Mouse (Mus musculus) ES-E14 (cell line): ENCODE measurements around the gene Rdh12. TPM values are rescaled to one million over a fixed set of nuclear protein-coding genes. Genes with fewer than 3 reads are reported as not detected.

Source experiments
- DNase-seq: peaks from one replicate; pipeline ENCODE4 v3.0.0-alpha.2; 2013; ENCODE audit warnings: low read depth, low spot score
- H3K27ac ChIP-seq: 2 replicates; pipeline ENCODE4 v1.5.1; 2012; ENCODE audit warnings: low read depth, mild to moderate bottlenecking, low read length, moderate library complexity, mixed read lengths; ENCODE audit not compliant: poor library complexity, insufficient read depth, severe bottlenecking
- H3K36me3 ChIP-seq: 2 replicates; pipeline ENCODE4 v1.6.1; 2012; ENCODE audit warnings: mild to moderate bottlenecking, low read length, moderate library complexity, mixed read lengths; ENCODE audit not compliant: control insufficient read depth, poor library complexity, insufficient read depth, severe bottlenecking
- H3K4me1 ChIP-seq, 2 experiments: fragments of 150-350 bp in 1 of 2; sonication (generic) in 1 of 2; 2 replicates each; pipeline ENCODE4 v1.6.1; 2012; ENCODE audit warnings: low read length in 2 of 2, mild to moderate bottlenecking in 1 of 2, mixed read lengths in 1 of 2; ENCODE audit not compliant: control insufficient read depth in 2 of 2, insufficient read depth in 2 of 2, poor library complexity in 1 of 2
- H3K4me3 ChIP-seq, 2 experiments: fragments of 150-350 bp in 1 of 2; sonication (generic) in 1 of 2; 2 replicates each; pipeline ENCODE4 v1.5.1; 2012; ENCODE audit warnings: low read length in 2 of 2, low read depth in 1 of 2, mild to moderate bottlenecking in 1 of 2, mixed read lengths in 1 of 2; ENCODE audit not compliant: insufficient read depth in 1 of 2, poor library complexity in 1 of 2, severe bottlenecking in 1 of 2
- H3K9ac ChIP-seq: 2 replicates; pipeline ENCODE4 v1.6.1; 2012; ENCODE audit warnings: low read depth, mild to moderate bottlenecking, low read length, mixed read lengths; ENCODE audit not compliant: poor library complexity, insufficient read depth, severe bottlenecking
- H3K9me3 ChIP-seq: fragments of 150-350 bp; sonication (generic); 2 replicates; pipeline ENCODE4 v1.6.1; 2012; ENCODE audit warnings: low read depth, mild to moderate bottlenecking, low read length; ENCODE audit not compliant: control insufficient read depth, insufficient read depth
- CHD2 ChIP-seq: IDR thresholded peaks from 2 replicates; pipeline ENCODE4 v1.6.1; 2014; ENCODE audit warnings: mild to moderate bottlenecking, low read depth, low read length, inconsistent platforms
- HCFC1 ChIP-seq: IDR thresholded peaks from 2 replicates; pipeline ENCODE4 v1.6.1; 2012; ENCODE audit warnings: low read length, inconsistent platforms, borderline replicate concordance; ENCODE audit not compliant: insufficient read depth
- MAFK ChIP-seq: IDR thresholded peaks from 2 replicates; pipeline ENCODE4 v1.6.1; 2014; ENCODE audit warnings: mild to moderate bottlenecking, low read depth, low read length, inconsistent platforms; ENCODE audit not compliant: insufficient read depth
- ZC3H11A ChIP-seq: IDR thresholded peaks from 2 replicates; pipeline ENCODE4 v1.6.1; 2012; ENCODE audit warnings: low read depth, mild to moderate bottlenecking, inconsistent platforms, low read length, borderline replicate concordance
- ZNF384 ChIP-seq: IDR thresholded peaks from 2 replicates; pipeline ENCODE4 v1.6.1; 2012; ENCODE audit warnings: low read depth, low read length, inconsistent platforms
- in situ Hi-C, 2 experiments: fragments of 600-800 bp; cut with MboI; formaldehyde crosslinking; loops; one replicate each; pipeline ENCODE4 v1.15.1; 2025; ENCODE audit warnings: low sequenced_read_pairs in 2 of 2, inconsistent platforms in 1 of 2; ENCODE audit not compliant: unreplicated experiment in 2 of 2
- total RNA-seq: library from RNA; depleted of rRNA; stranded (reverse); fragments of 300-350 nt; gene quantifications from 2 replicates; pipeline ENCODE4 v1.2.3, GENCODE M21; 2012; rRNA removed

Gene Rdh12
- total RNA-seq, 1 experiment = 1.2 TPM

- Histone ChIP-seq H3K9me3 (no peaks in the 10 kb centered on the region), H3K9ac (no peak overlapping the region), H3K27ac (no peak overlapping the region), H3K4me1 (no peaks in the 10 kb centered on the region), H3K4me3 (no peak overlapping the region), H3K36me3 (peaks cover 29% of the 10 kb centered on the region)
- DNase-seq = no peak
- in situ Hi-C loops = no loop called here
- TF ChIP-seq ZNF384 = no peak
- TF ChIP-seq HCFC1 = no peak
- TF ChIP-seq ZC3H11A = no peak
- no peak for TF ChIP-seq MAFK
- no peak for TF ChIP-seq CHD2
Measured at GRCm38 (mm10) chr12:79260154-79260553, 51.4 kb downstream of the Rdh12 start.

- Histone ChIP-seq H3K27ac (no peak overlapping the region), H3K36me3 (peaks cover 32% of the 10 kb centered on the region), H3K4me3 (no peak overlapping the region), H3K9ac (no peak overlapping the region), H3K4me1 (no peaks in the 10 kb centered on the region), H3K9me3 (no peaks in the 10 kb centered on the region)
- in situ Hi-C loops = no loop called here
- no peak for DNase-seq
- TF ChIP-seq HCFC1 (no peak), ZC3H11A (no peak), CHD2 (no peak), MAFK (no peak), ZNF384 (no peak)
Measured at GRCm38 (mm10) chr12:79261035-79261434, 52.3 kb downstream of the Rdh12 start.

Other genes starting within 250 kb of the Rdh12 start
- 6.1 TPM in 2 replicates for gene Tmem229b, start 201.3 kb upstream of the Rdh12 start, total RNA-seq
- 9.0 and 11.2 TPM in 2 replicates for gene Plekhh1, start 179.8 kb upstream of the Rdh12 start, total RNA-seq
- gene Pigh, start 119.3 kb upstream of the Rdh12 start, total RNA-seq = 14.8 and 17.0 TPM in 2 replicates
- 4.0 and 5.3 TPM in 2 replicates for gene Arg2, start 78.1 kb upstream of the Rdh12 start, total RNA-seq
- gene Vti1b, start 36.2 kb upstream of the Rdh12 start, total RNA-seq = 40.9 and 65.5 TPM in 2 replicates
- gene Rdh11, start 16.6 kb upstream of the Rdh12 start, total RNA-seq = 33.5 and 75.6 TPM in 2 replicates
- 22.8 and 30.8 TPM in 2 replicates for gene Zfyve26, start 87.4 kb downstream of the Rdh12 start, total RNA-seq
- gene Rad51b, start 88.4 kb downstream of the Rdh12 start, total RNA-seq = 6.7 and 9.8 TPM in 2 replicates